Mouse (Mus musculus) MEL (cell line): ENCODE results near the gene Gpr137. TPM values are rescaled to one million over a fixed set of nuclear protein-coding genes. Genes with fewer than 3 reads are reported as not detected.

Experiments used
- DNase-seq: peaks from one replicate; pipeline ENCODE4 v3.0.0; 2011; ENCODE audit warnings: low read depth, low spot score
- H3K27ac ChIP-seq: 2 replicates; pipeline ENCODE4 v1.5.1; 2012; ENCODE audit warnings: low read depth, mild to moderate bottlenecking, control low read depth, low read length, moderate library complexity; ENCODE audit not compliant: control insufficient read depth
- H3K27me3 ChIP-seq, 2 experiments: fragments of 150-350 bp in 1 of 2; sonication (generic) in 1 of 2; 2 replicates each; pipeline ENCODE4 v1.6.1; 2012; ENCODE audit warnings: low read length in 2 of 2, mild to moderate bottlenecking in 2 of 2, improper control_type of control experiment in 1 of 2, moderate library complexity in 1 of 2; ENCODE audit not compliant: insufficient read depth in 2 of 2, control insufficient read depth in 1 of 2
- H3K36me3 ChIP-seq, 2 experiments: 2 replicates each; pipeline ENCODE4 v1.6.1; 2012 to 2014; ENCODE audit warnings: low read length in 2 of 2, improper control_type of control experiment in 1 of 2, inconsistent platforms in 1 of 2, mild to moderate bottlenecking in 1 of 2; ENCODE audit not compliant: insufficient read depth in 2 of 2, control insufficient read depth in 1 of 2
- H3K4me1 ChIP-seq, 2 experiments: fragments of 150-350 bp in 1 of 2; sonication (generic) in 1 of 2; 2 replicates each; pipeline ENCODE4 v1.6.1; 2012; ENCODE audit warnings: low read length in 2 of 2, improper control_type of control experiment in 1 of 2, mild to moderate bottlenecking in 1 of 2; ENCODE audit not compliant: insufficient read depth in 2 of 2, control insufficient read depth in 1 of 2
- H3K4me3 ChIP-seq, 2 experiments: fragments of 150-350 bp in 1 of 2; sonication (generic) in 1 of 2; 2 replicates each; pipeline ENCODE4 v1.5.1; 2012; ENCODE audit warnings: low read depth in 2 of 2, low read length in 2 of 2, mild to moderate bottlenecking in 2 of 2, moderate library complexity in 2 of 2, control low read depth in 1 of 2, improper control_type of control experiment in 1 of 2; ENCODE audit not compliant: control insufficient read depth in 1 of 2, insufficient read depth in 1 of 2
- H3K79me2 ChIP-seq: 2 replicates; pipeline ENCODE4 v1.6.1; 2012; ENCODE audit warnings: mild to moderate bottlenecking, low read length, moderate library complexity; ENCODE audit not compliant: control insufficient read depth, poor library complexity, insufficient read depth
- H3K9ac ChIP-seq: 2 replicates; pipeline ENCODE4 v1.6.1; 2012; ENCODE audit warnings: low read depth, mild to moderate bottlenecking, control low read depth, low read length, moderate library complexity; ENCODE audit not compliant: control insufficient read depth, poor library complexity, severe bottlenecking
- H3K9me3 ChIP-seq: fragments of 150-350 bp; sonication (generic); replicated peaks from 2 replicates; pipeline ENCODE4 v1.6.1; 2012; ENCODE audit warnings: mild to moderate bottlenecking, low read length, improper control_type of control experiment, moderate library complexity; ENCODE audit not compliant: insufficient read depth
- BHLHE40 ChIP-seq: IDR thresholded peaks from 2 replicates; pipeline ENCODE4 v1.6.1; 2012; ENCODE audit warnings: low read depth, mild to moderate bottlenecking, inconsistent platforms, low read length, improper control_type of control experiment, borderline replicate concordance
- CHD1 ChIP-seq: IDR thresholded peaks from 2 replicates; pipeline ENCODE4 v1.6.1; 2012; ENCODE audit warnings: low read depth, mild to moderate bottlenecking, inconsistent platforms, low read length, improper control_type of control experiment
- CTCF ChIP-seq, 3 experiments: IDR thresholded peaks in 2 of 3; conservative IDR thresholded peaks in 1 of 3; 2 replicates each; pipeline ENCODE4 v1.5.1; 2011 to 2012; ENCODE audit warnings: low read length in 3 of 3, low read depth in 2 of 3, mild to moderate bottlenecking in 2 of 3, improper control_type of control experiment in 1 of 3, inconsistent platforms in 1 of 3, mixed read lengths in 1 of 3, moderate library complexity in 1 of 3; ENCODE audit not compliant: control insufficient read depth in 1 of 3, insufficient read depth in 1 of 3, poor library complexity in 1 of 3, severe bottlenecking in 1 of 3
- ELF1 ChIP-seq: IDR thresholded peaks from 2 replicates; pipeline ENCODE4 v1.6.1; 2014; ENCODE audit warnings: low read depth, mild to moderate bottlenecking, inconsistent platforms, low read length, improper control_type of control experiment, moderate library complexity
- GATA1 ChIP-seq: IDR thresholded peaks from 2 replicates; pipeline ENCODE4 v1.6.1; 2011; ENCODE audit warnings: low read depth, low read length, improper control_type of control experiment
- HCFC1 ChIP-seq: IDR thresholded peaks from 2 replicates; pipeline ENCODE4 v1.6.1; 2012; ENCODE audit warnings: low read depth, mild to moderate bottlenecking, inconsistent platforms, low read length, improper control_type of control experiment, moderate library complexity
- MAX ChIP-seq: IDR thresholded peaks from 2 replicates; pipeline ENCODE4 v1.6.1; 2011; ENCODE audit warnings: low read length, improper control_type of control experiment
- MAZ ChIP-seq: IDR thresholded peaks from 2 replicates; pipeline ENCODE4 v1.6.1; 2012; ENCODE audit warnings: low read depth, mild to moderate bottlenecking, inconsistent platforms, low read length, improper control_type of control experiment
- MEF2A ChIP-seq: IDR thresholded peaks from 2 replicates; pipeline ENCODE4 v1.6.1; 2014; ENCODE audit warnings: low read depth, mild to moderate bottlenecking, inconsistent platforms, low read length, improper control_type of control experiment; ENCODE audit not compliant: poor library complexity, insufficient replicate concordance, severe bottlenecking; ENCODE audit errors: extremely low read depth
- MXI1 ChIP-seq: IDR thresholded peaks from 2 replicates; pipeline ENCODE4 v1.6.1; 2011; ENCODE audit warnings: mild to moderate bottlenecking, low read depth, low read length, improper control_type of control experiment
- MYB ChIP-seq: IDR thresholded peaks from 2 replicates; pipeline ENCODE4 v1.6.1; 2011; ENCODE audit warnings: mild to moderate bottlenecking, low read depth, low read length, improper control_type of control experiment
- MYC ChIP-seq: IDR thresholded peaks from 2 replicates; pipeline ENCODE4 v1.6.1; 2011; ENCODE audit warnings: low read depth, mild to moderate bottlenecking, low read length, improper control_type of control experiment, moderate library complexity
- NELFE ChIP-seq: IDR thresholded peaks from 2 replicates; pipeline ENCODE4 v1.6.1; 2011; ENCODE audit warnings: low read depth, low read length, improper control_type of control experiment
- NRF1 ChIP-seq: IDR thresholded peaks from 2 replicates; pipeline ENCODE4 v1.6.1; 2014; ENCODE audit warnings: low read depth, mild to moderate bottlenecking, inconsistent platforms, low read length, improper control_type of control experiment, moderate library complexity; ENCODE audit not compliant: poor library complexity, insufficient read depth, severe bottlenecking
- POLR2AphosphoS2 ChIP-seq: IDR thresholded peaks from 2 replicates; pipeline ENCODE4 v1.6.1; 2011; ENCODE audit warnings: low read length, improper control_type of control experiment
- RAD21 ChIP-seq: IDR thresholded peaks from 2 replicates; pipeline ENCODE4 v1.6.1; 2011; ENCODE audit warnings: mild to moderate bottlenecking, low read depth, low read length, improper control_type of control experiment
- RCOR1 ChIP-seq: IDR thresholded peaks from 2 replicates; pipeline ENCODE4 v1.6.1; 2012; ENCODE audit warnings: low read depth, mild to moderate bottlenecking, inconsistent platforms, low read length, improper control_type of control experiment
- SIN3A ChIP-seq: IDR thresholded peaks from 2 replicates; pipeline ENCODE4 v1.6.1; 2012; ENCODE audit warnings: low read length, improper control_type of control experiment, inconsistent platforms
- SMC3 ChIP-seq: IDR thresholded peaks from 2 replicates; pipeline ENCODE4 v1.6.1; 2011; ENCODE audit warnings: low read depth, low read length, improper control_type of control experiment
- TBP ChIP-seq: IDR thresholded peaks from 2 replicates; pipeline ENCODE4 v1.8.0; 2011; ENCODE audit warnings: low read depth, low read length, improper control_type of control experiment
- TCF12 ChIP-seq: IDR thresholded peaks from 2 replicates; pipeline ENCODE4 v1.6.1; 2014; ENCODE audit warnings: low read depth, mild to moderate bottlenecking, inconsistent platforms, low read length, improper control_type of control experiment, moderate library complexity
- UBTF ChIP-seq: IDR thresholded peaks from 2 replicates; pipeline ENCODE4 v1.6.1; 2012; ENCODE audit warnings: low read depth, mild to moderate bottlenecking, inconsistent platforms, low read length, improper control_type of control experiment, moderate library complexity, borderline replicate concordance; ENCODE audit not compliant: insufficient read depth
- USF1 ChIP-seq: IDR thresholded peaks from 2 replicates; pipeline ENCODE4 v1.6.1; 2014; ENCODE audit warnings: low read depth, mild to moderate bottlenecking, inconsistent platforms, low read length, improper control_type of control experiment, moderate library complexity
- USF2 ChIP-seq, 2 experiments: IDR thresholded peaks; 2 replicates each; pipeline ENCODE4 v1.6.1; 2011 to 2012; ENCODE audit warnings: improper control_type of control experiment in 2 of 2, low read length in 2 of 2, borderline replicate concordance in 1 of 2, inconsistent platforms in 1 of 2, low read depth in 1 of 2, mild to moderate bottlenecking in 1 of 2; ENCODE audit not compliant: insufficient read depth in 1 of 2
- ZMIZ1 ChIP-seq: IDR thresholded peaks from 2 replicates; pipeline ENCODE4 v1.6.1; 2012; ENCODE audit warnings: low read depth, mild to moderate bottlenecking, inconsistent platforms, low read length, improper control_type of control experiment, moderate library complexity
- ZNF384 ChIP-seq: IDR thresholded peaks from 2 replicates; pipeline ENCODE4 v1.6.1; 2012; ENCODE audit warnings: low read depth, mild to moderate bottlenecking, inconsistent platforms, low read length, improper control_type of control experiment
- polyA plus RNA-seq, 2 experiments: library from polyadenylated mRNA; stranded (reverse) in 1 of 2; unstranded in 1 of 2; fragments of >175 nt in 1 of 2; fragments of >200 nt in 1 of 2; gene quantifications; 2 replicates each; pipeline versions ENCODE4 v1.2.1 to v1.2.4; 2012; ENCODE audit warnings: low replicate concordance in 2 of 2, low read depth in 1 of 2; ENCODE audit not compliant: insufficient read length in 2 of 2, insufficient read depth in 1 of 2, missing spikeins in 1 of 2
- total RNA-seq: library from RNA; depleted of rRNA; stranded (reverse); fragments of 300-350 nt; gene quantifications from 2 replicates; pipeline ENCODE4 v1.2.3, GENCODE M21; 2012

Gpr137 gene
- total and polyA plus RNA-seq, 3 experiments: 27.1 to 35.3 TPM; not detected in 1

DNA sequence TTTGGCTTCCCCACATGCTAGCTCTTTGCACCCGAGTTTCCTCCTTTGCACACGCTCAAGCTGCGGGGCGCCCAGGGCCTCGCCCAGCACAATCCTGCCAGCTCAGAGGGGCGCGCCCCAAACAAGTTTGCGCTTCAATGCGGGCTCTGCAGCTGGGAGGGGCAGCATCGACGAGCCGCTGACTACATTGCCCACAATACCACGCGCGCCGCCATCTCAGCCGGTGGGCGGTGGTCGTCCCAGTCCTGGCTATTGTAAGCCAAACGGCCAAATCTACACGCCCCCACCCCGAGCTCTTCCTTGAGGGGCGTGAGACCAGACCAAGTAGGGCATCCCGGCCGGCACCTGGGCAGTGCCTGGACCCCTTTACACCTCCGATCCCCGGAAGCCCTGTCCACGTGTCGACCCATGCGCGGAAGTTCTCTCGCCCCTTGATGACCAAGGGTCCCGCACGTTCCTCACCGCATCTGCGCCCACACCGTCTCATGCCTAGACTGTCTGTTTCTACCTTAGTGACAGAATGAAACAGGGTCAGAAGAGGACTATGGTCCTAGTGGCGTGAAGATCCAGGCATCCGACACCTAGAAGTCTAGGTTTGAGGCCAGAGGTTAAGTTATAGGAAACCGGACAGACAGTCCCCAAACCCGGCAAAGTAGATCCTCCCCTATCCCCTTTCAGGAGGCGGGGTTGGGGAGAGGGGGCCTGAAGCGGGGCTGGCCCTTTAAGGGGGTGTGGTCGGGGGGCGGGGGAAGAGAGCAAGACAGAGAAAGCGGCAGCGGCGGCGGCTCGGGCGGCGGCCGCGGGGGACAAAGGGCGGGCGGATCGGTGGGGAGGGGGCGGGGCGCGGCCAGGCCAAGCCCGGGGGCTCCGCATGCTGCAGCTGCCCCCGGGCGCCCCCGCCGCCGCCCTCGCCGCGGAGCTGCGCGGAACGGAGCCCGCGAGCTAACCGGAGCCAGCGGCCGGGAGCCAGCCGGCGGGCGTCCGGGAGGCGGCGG is 32.2 kb upstream of the Gpr137 start, which contains the start of gene Ppp1r14b (continued):
- peak; percentile 92 for TF ChIP-seq MAX
- TF ChIP-seq UBTF: no peak
- TF ChIP-seq USF2 (IDR thresholded peaks at IDR 0.05; ENCODE audit: borderline replicate concordance in 1 of 2, insufficient read depth in 1 of 2, low read depth in 1 of 2, low read length in 2 of 2): no peak
- TF ChIP-seq SIN3A: peak; percentile 95
- TF ChIP-seq NELFE: peak; percentile 54
- peak; percentile 60 for TF ChIP-seq ELF1
- no peak for TF ChIP-seq MYB
- peak; percentile 92 for TF ChIP-seq MXI1
- no peak for TF ChIP-seq MEF2A
- TF ChIP-seq CHD1: no peak; the same call in 1 of the 2 replicates
- TF ChIP-seq TCF12: 0 out of 2 replicates have a peak, but pooled peaks have one; percentile 12

DNA sequence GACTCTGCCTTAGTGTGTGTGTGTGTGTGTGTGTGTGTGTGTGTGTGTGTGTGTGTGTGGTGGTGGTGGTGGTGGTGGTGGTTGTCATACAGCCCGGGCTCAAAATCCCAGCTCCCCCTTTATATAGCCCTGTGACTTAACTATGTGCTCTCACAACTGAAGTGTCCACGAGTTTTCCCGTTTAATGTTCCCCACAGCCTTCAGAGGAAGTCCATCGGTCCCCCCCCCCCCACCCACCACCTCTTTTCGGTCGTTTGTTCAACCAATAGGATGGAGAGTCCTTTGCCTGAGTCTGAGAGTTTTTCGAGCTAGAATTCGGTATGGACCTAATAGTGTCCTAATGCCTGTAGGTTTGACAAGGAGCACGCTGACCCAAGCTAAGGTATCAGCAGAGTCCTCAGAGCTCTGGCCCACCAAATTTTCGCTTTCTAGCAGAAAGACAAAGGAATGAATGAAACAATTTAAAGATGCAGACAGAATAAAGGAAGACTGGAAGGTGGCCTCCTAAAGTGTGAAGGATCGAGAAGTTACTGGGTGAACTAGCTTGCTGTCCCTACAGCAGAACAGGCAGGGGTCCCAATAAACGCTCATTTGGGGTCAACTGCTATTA is 31.4 kb upstream of the Gpr137 start:
- peaks cover 0 to 27% of the 10 kb centered on the region in 2 experiments; a peak in 2 of 4 replicates for H3K36me3 ChIP-seq
- H3K4me1 ChIP-seq: peaks cover 4 to 51% of the 10 kb centered on the region in 2 experiments
- H3K9ac ChIP-seq: peak overlapping the region; percentile 77
- TF ChIP-seq MAZ (no peak), GATA1 (no peak), SMC3 (no peak), HCFC1 (no peak), ZMIZ1 (no peak), NRF1 (no peak), TBP (no peak), CTCF (IDR thresholded peaks at IDR 0.05 in 2 of 3, conservative IDR thresholded peaks at IDR 0.05 in 1 of 3; ENCODE audit: control insufficient read depth in 1 of 3, insufficient read depth in 1 of 3, low read depth in 2 of 3, low read length in 3 of 3, poor library complexity in 1 of 3, severe bottlenecking in 1 of 3) (no peak), ZNF384 (no peak), NELFE (peak; percentile 42; the same call in 1 of the 2 replicates), MYC (no peak; the same call in 1 of the 2 replicates), BHLHE40 (no peak), POLR2AphosphoS2 (no peak), RCOR1 (no peak), MAX (0 out of 2 replicates have a peak, but pooled peaks have one; percentile 14), RAD21 (no peak), USF1 (no peak)
- H3K79me2 ChIP-seq: peaks cover 31% of the 10 kb centered on the region
- H3K27ac ChIP-seq: peak overlapping the region; percentile 94
- peak overlapping the region; percentile 57 to 74 for H3K4me3 ChIP-seq
- H3K9me3 ChIP-seq: no peaks in the 10 kb centered on the region
- no peaks in the 10 kb centered on the region for H3K27me3 ChIP-seq
- peak; percentile 76 for DNase-seq
